Mouse (Mus musculus) heart, postnatal 0 days (tissue): ENCODE data around the gene Rnps1.

Experiments
- CTCF ChIP-seq: IDR thresholded peaks from 2 replicates; pipeline ENCODE4 v1.5.1; 2016; ENCODE audit warnings: antibody characterized with exemption, control low read depth, low read depth
- EP300 ChIP-seq: IDR thresholded peaks from 2 replicates; pipeline ENCODE4 v1.6.1; 2016; ENCODE audit warnings: antibody characterized with exemption, low read depth

DNA sequence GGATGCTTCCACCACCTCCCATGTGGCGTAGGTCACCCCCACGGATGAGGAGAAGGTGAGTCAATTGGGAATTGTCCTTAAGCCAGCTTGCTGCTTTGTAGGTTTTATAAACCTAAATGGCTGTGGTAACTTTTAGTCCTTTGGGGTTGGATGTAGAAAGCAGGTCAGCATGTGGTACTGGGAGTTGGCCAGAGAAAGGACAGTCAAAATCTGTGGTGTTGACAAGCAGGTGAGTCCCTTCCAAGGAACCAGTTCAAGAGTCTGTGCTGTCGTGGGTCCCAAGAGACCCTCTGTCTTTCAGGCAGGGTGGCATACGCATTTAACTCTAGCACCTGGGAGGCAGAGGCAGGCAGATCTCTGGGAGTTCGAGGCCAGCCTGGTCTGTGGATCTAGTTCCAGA, 10.1 kb downstream of the Rnps1 start:
- TF ChIP-seq CTCF (no peak), EP300 (no peak)
